Mouse (Mus musculus) heart, postnatal 0 days (tissue): ENCODE results near the gene Prdm13.

Experiments
- CTCF ChIP-seq: IDR thresholded peaks from 2 replicates; pipeline ENCODE4 v1.5.1; 2016; ENCODE audit warnings: antibody characterized with exemption, control low read depth, low read depth
- EP300 ChIP-seq: IDR thresholded peaks from 2 replicates; pipeline ENCODE4 v1.6.1; 2016; ENCODE audit warnings: antibody characterized with exemption, low read depth

- no peak for TF ChIP-seq CTCF
- TF ChIP-seq EP300: no peak
Observed at GRCm38 (mm10) chr4:21678101-21678974, 7.4 kb downstream of the Prdm13 start.
